Mouse (Mus musculus): ENCODE data around the gene Tnpo3. TPM values are rescaled to one million over a fixed set of nuclear protein-coding genes. Genes with fewer than 3 reads are reported as not detected.

Gene Tnpo3
- polyA plus RNA-seq, 1 experiment = 62.6 TPM

GRCm38 (mm10) chr6:29497791-29498190, 111.9 kb downstream of the Tnpo3 start:
- no peaks in the 10 kb centered on the region; the same call in 1 of the 2 replicates for H3K27me3 ChIP-seq (ENCODE audit: control insufficient read depth, insufficient read depth, low read length)
- no peak overlapping the region for H3K27ac ChIP-seq (ENCODE audit: control insufficient read depth, insufficient read depth, low read length)
- WGBS = 44% methylated on average over 2 of the region's 2 CpGs
- H3K4me1 ChIP-seq (replicated peaks; ENCODE audit: control insufficient read depth, insufficient read depth, low read length) = no peaks in the 10 kb centered on the region
- no peak overlapping the region for H3K4me3 ChIP-seq (ENCODE audit: control insufficient read depth, insufficient read depth, low read length)
- no peak for DNase-seq
- TF ChIP-seq CTCF (IDR thresholded peaks at IDR 0.05; ENCODE audit: borderline replicate concordance, control insufficient read depth, extremely low read depth, insufficient read depth, low read length, poor library complexity) = no peak
- TF ChIP-seq POLR2A (IDR thresholded peaks at IDR 0.05; ENCODE audit: control insufficient read depth, extremely low read depth, insufficient read depth, low read length, poor library complexity) = no peak
- no peaks in the 10 kb centered on the region for H3K36me3 ChIP-seq (ENCODE audit: control insufficient read depth, insufficient read depth, low read length)

- 25% methylated on average over 25 of the region's 25 CpGs for WGBS
- H3K4me3 ChIP-seq (ENCODE audit: control insufficient read depth, insufficient read depth, low read length) = no peak overlapping the region
- no peaks in the 10 kb centered on the region; the same call in 1 of the 2 replicates for H3K27me3 ChIP-seq (ENCODE audit: control insufficient read depth, insufficient read depth, low read length)
- TF ChIP-seq POLR2A (IDR thresholded peaks at IDR 0.05; ENCODE audit: control insufficient read depth, extremely low read depth, insufficient read depth, low read length, poor library complexity) = no peak
- no peak for TF ChIP-seq CTCF (IDR thresholded peaks at IDR 0.05; ENCODE audit: borderline replicate concordance, control insufficient read depth, extremely low read depth, insufficient read depth, low read length, poor library complexity)
- H3K4me1 ChIP-seq (replicated peaks; ENCODE audit: control insufficient read depth, insufficient read depth, low read length) = no peaks in the 10 kb centered on the region
- no peak overlapping the region for H3K27ac ChIP-seq (ENCODE audit: control insufficient read depth, insufficient read depth, low read length)
- no peaks in the 10 kb centered on the region for H3K36me3 ChIP-seq (ENCODE audit: control insufficient read depth, insufficient read depth, low read length)
- no peak for DNase-seq
Measured at GRCm38 (mm10) chr6:29496270-29496669, 113.4 kb downstream of the Tnpo3 start.

GRCm38 (mm10) chr6:29494101-29494500, 115.6 kb downstream of the Tnpo3 start:
- no peak overlapping the region for H3K27ac ChIP-seq (ENCODE audit: control insufficient read depth, insufficient read depth, low read length)
- H3K36me3 ChIP-seq (ENCODE audit: control insufficient read depth, insufficient read depth, low read length) = no peaks in the 10 kb centered on the region
- H3K27me3 ChIP-seq (ENCODE audit: control insufficient read depth, insufficient read depth, low read length) = no peaks in the 10 kb centered on the region; the same call in 1 of the 2 replicates
- 89% methylated on average over 4 of the region's 4 CpGs for WGBS
- no peaks in the 10 kb centered on the region for H3K4me1 ChIP-seq (replicated peaks; ENCODE audit: control insufficient read depth, insufficient read depth, low read length)
- TF ChIP-seq CTCF (IDR thresholded peaks at IDR 0.05; ENCODE audit: borderline replicate concordance, control insufficient read depth, extremely low read depth, insufficient read depth, low read length, poor library complexity) (no peak), POLR2A (IDR thresholded peaks at IDR 0.05; ENCODE audit: control insufficient read depth, extremely low read depth, insufficient read depth, low read length, poor library complexity) (no peak)
- DNase-seq = no peak
- no peak overlapping the region for H3K4me3 ChIP-seq (ENCODE audit: control insufficient read depth, insufficient read depth, low read length)

Other genes with a start within 250 kb of the Tnpo3 start
- gene Opn1sw, start 221.4 kb downstream of the Tnpo3 start, polyA plus RNA-seq (2012; rRNA removed) = 0.04 TPM in 1 of 2 replicates, not detected in the other
- gene Ccdc136, start 213.6 kb downstream of the Tnpo3 start, polyA plus RNA-seq (2012; rRNA removed) = 0.61 and 1.3 TPM in 2 replicates
- gene Flnc, start 176.6 kb downstream of the Tnpo3 start, polyA plus RNA-seq (2012; rRNA removed) = 0.78 and 2.5 TPM in 2 replicates
- 294 and 381 TPM in 2 replicates for gene Atp6v1f, start 142.2 kb downstream of the Tnpo3 start, polyA plus RNA-seq (2012; rRNA removed)
- 0.22 and 0.34 TPM in 2 replicates for gene Atp6v1fnb, start 138.4 kb downstream of the Tnpo3 start, polyA plus RNA-seq (2012; rRNA removed)
- 2.9 and 3.0 TPM in 2 replicates for gene Kcp, start 101.9 kb downstream of the Tnpo3 start, polyA plus RNA-seq (2012; rRNA removed)
- 37.3 and 46.4 TPM in 2 replicates for gene Irf5, start 83.3 kb downstream of the Tnpo3 start, polyA plus RNA-seq (2012; rRNA removed)
- 4.6 and 6.1 TPM in 2 replicates for gene Tspan33, start 84.3 kb upstream of the Tnpo3 start, polyA plus RNA-seq (2012; rRNA removed)
- 48.9 and 51.4 TPM in 2 replicates for gene Smo, start 125.6 kb upstream of the Tnpo3 start, polyA plus RNA-seq (2012; rRNA removed)
- gene Ahcyl2, start 158.1 kb upstream of the Tnpo3 start, polyA plus RNA-seq (2012; rRNA removed) = 35.3 and 44.1 TPM in 2 replicates